Comparison of ENCODE assay signal across 9 mouse cellular contexts in the genomic region with DNA sequence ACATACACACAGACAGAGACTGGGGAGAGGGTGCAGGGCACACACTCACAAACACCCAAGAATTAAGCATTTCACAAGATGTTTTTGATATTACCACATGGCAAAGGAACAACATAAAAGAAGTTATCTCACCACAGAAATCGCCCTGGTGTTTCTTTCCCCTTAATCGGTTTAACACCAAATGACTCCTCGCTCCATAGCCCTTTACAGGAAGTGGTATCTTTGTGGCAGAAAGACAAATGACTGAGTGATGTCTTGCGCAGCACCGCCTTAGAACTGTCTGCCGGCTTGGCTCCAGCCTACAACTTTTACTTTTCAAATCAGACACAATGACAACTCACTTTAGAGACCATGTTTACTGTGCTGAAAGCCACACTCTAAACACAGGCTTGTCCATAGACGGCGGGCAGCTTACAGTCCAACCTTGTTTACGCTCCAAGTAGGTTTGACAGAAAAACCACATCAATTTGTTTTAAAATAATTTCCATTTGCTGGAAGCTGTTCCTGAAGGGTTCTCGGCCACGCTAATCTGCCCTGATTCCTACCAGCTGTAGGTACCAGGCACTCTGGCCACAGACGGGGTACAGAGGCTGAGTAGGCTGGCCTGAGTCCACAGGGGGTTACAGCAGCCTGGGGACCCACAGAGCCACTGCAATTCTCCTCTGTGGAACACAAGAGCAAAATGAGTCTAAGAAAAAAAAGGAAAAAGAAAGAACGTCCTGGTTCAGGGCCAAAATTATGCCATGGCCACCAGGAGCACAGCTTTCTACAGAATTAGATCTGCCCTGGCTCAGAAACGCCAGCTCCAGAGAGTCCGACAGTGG. TPM values are rescaled to one million over a fixed set of nuclear protein-coding genes. Genes with fewer than 3 reads are reported as not detected.
DNase-seq lines count a peak whose midpoint lies in the region; ATAC-seq and TF ChIP-seq lines count a peak whose summit lies in the region.
"Had no signal": no experiment of that assay in that cellular context is flagged by ENCODE, and none has a peak within 500 bp of the region (broad histone marks: within the 10 kb centered on the region; RNA-seq: fewer than 3 reads in every experiment).

No protein-coding gene starts in this region.

- ATAC-seq in embryonic facial prominence, embryonic 11.5 days (replicated peaks; ENCODE audit: insufficient number of reproducible peaks, low FRiP score, low TSS enrichment, low read depth): no peak

- TF ChIP-seq CTCF in kidney, adult 2 months (conservative IDR thresholded peaks at IDR 0.05; ENCODE audit: insufficient read depth, insufficient read length, low read depth, low read length): no peak

- 0 out of 2 replicates have a peak overlapping the region, but pooled peaks have one; percentile 4 for H3K27ac ChIP-seq in embryonic facial prominence, embryonic 11.5 days (replicated peaks; ENCODE audit: low read depth, low read length)
- H3K27ac ChIP-seq in embryonic facial prominence, embryonic 10.5 days (replicated peaks): no peak overlapping the region
- H3K27ac ChIP-seq in kidney, adult 2 months (ENCODE audit: insufficient read depth, low read depth, low read length): no peak overlapping the region

- no peaks in the 10 kb centered on the region for H3K27me3 ChIP-seq in embryonic facial prominence, embryonic 11.5 days (ENCODE audit: control insufficient read depth, insufficient read depth, low read length)
- peaks cover 8% of the 10 kb centered on the region; the same call in 1 of the 2 replicates for H3K27me3 ChIP-seq in embryonic facial prominence, embryonic 10.5 days (replicated peaks; ENCODE audit: low read depth, poor library complexity, severe bottlenecking)
- peaks cover 63% of the 10 kb centered on the region for H3K27me3 ChIP-seq in megakaryocyte, embryonic 14.5 days (replicated peaks)
- no peaks in the 10 kb centered on the region for H3K27me3 ChIP-seq in kidney, adult 2 months (replicated peaks; ENCODE audit: control insufficient read depth, insufficient read depth, low read length)

- H3K4me1 ChIP-seq in embryonic facial prominence, embryonic 11.5 days (ENCODE audit: control insufficient read depth, insufficient read depth, low read length): peaks cover 3% of the 10 kb centered on the region
- H3K4me1 ChIP-seq in embryonic facial prominence, embryonic 10.5 days: peaks cover 89% of the 10 kb centered on the region
- H3K4me1 ChIP-seq in megakaryocyte, embryonic 14.5 days: peaks cover 15% of the 10 kb centered on the region
- H3K4me1 ChIP-seq in kidney, adult 2 months (ENCODE audit: control insufficient read depth, insufficient read depth, low read length): peaks cover 36% of the 10 kb centered on the region

- no peaks in the 10 kb centered on the region for H3K9me3 ChIP-seq in embryonic facial prominence, embryonic 11.5 days (replicated peaks; ENCODE audit: control insufficient read depth, low read length)
- no peaks in the 10 kb centered on the region for H3K9me3 ChIP-seq in embryonic facial prominence, embryonic 10.5 days
- H3K9me3 ChIP-seq in megakaryocyte, embryonic 14.5 days: no peaks in the 10 kb centered on the region

- H3K36me3 ChIP-seq in embryonic facial prominence, embryonic 11.5 days (replicated peaks; ENCODE audit: control insufficient read depth, insufficient read depth, low read depth, low read length): no peaks in the 10 kb centered on the region
- peaks cover 3% of the 10 kb centered on the region; the same call in 1 of the 2 replicates for H3K36me3 ChIP-seq in embryonic facial prominence, embryonic 10.5 days (replicated peaks)
- H3K36me3 ChIP-seq in megakaryocyte, embryonic 14.5 days (replicated peaks; ENCODE audit: low read length): no peaks in the 10 kb centered on the region
- H3K36me3 ChIP-seq in kidney, adult 2 months (ENCODE audit: control insufficient read depth, insufficient read depth, low read length): no peaks in the 10 kb centered on the region

- H3K9ac ChIP-seq in embryonic facial prominence, embryonic 11.5 days (replicated peaks; ENCODE audit: low read length): no peak overlapping the region

- no peak overlapping the region for H3K4me3 ChIP-seq in embryonic facial prominence, embryonic 11.5 days (ENCODE audit: low read depth, low read length)
- H3K4me3 ChIP-seq in embryonic facial prominence, embryonic 10.5 days: no peak overlapping the region
- peak overlapping the region; percentile 84 for H3K4me3 ChIP-seq in megakaryocyte, embryonic 14.5 days (replicated peaks)
- no peak overlapping the region for H3K4me3 ChIP-seq in kidney, adult 2 months (ENCODE audit: insufficient read depth, low read depth, low read length)

- intact Hi-C loops in gastrocnemius, postnatal 36 days (cut with DNase I): no loop called here

- no peak overlapping the region for H3K4me2 ChIP-seq in embryonic facial prominence, embryonic 11.5 days (ENCODE audit: low read depth, low read length)

- 52% methylated on average over 15 of the region's 15 CpGs for WGBS in embryonic facial prominence, embryonic 11.5 days
- WGBS in embryonic facial prominence, embryonic 10.5 days: 59% methylated on average over 15 of the region's 15 CpGs
- WGBS in kidney, adult 2 months: 61% methylated on average over 15 of the region's 15 CpGs

- no peak for TF ChIP-seq POLR2A in kidney, adult 2 months (IDR thresholded peaks at IDR 0.05; ENCODE audit: low read depth, low read length)

- DNase-seq in embryonic facial prominence, embryonic 11.5 days (ENCODE audit: low spot score): peak; percentile 51
- no peak for DNase-seq in embryonic facial prominence, embryonic 10.5 days (ENCODE audit: low spot score)
- DNase-seq in 416B (ENCODE audit: low read depth): peak; percentile 84
- peak; percentile 78 for DNase-seq in fibroblast of lung, adult 2 months (ENCODE audit: low read depth)
- no peak for DNase-seq in embryo, embryonic 9.5 days (ENCODE audit: extremely low spot score)
- DNase-seq in kidney, adult 2 months: no peak
- DNase-seq in gastrocnemius, postnatal 36 days: no peak
- DNase-seq: kidney, adult 18-20 months had no signal

RNA-seq across cellular contexts. Expression of gene Lrig1, which starts 18.3 kb away (rescaled TPM):
- 15.1 and 17.2 TPM in 2 replicates for polyA plus RNA-seq in embryonic facial prominence, embryonic 11.5 days (2014; fragmentation: Nextera tagmentation; extraction: Ambion mirVana)
- 11.7 and 11.8 TPM in 2 replicates for polyA plus RNA-seq in embryonic facial prominence, embryonic 10.5 days (2016; fragmentation: Nextera tagmentation; extraction: Ambion mirVana)
- 0.06 TPM in 1 of 2 replicates, not detected in the other for polyA plus RNA-seq in megakaryocyte, embryonic 14.5 days (2012; ENCODE audit: insufficient read depth, low replicate concordance)
- 12.1 and 14.1 TPM in 2 replicates for polyA plus RNA-seq in kidney, adult 2 months (2012; rRNA removed)
- 10 to 100 TPM; 49.2 to 51.2 TPM for total RNA-seq in gastrocnemius, postnatal 36 days (2021)

Comparison
In these comparisons a context has a peak if more than half of its experiments do, and no peak if none do; other contexts are left out.
1. DNase-seq: peak in embryonic facial prominence, embryonic 11.5 days (single experiment), 416B (single experiment) and fibroblast of lung, adult 2 months (single experiment); none in embryonic facial prominence, embryonic 10.5 days (single experiment), embryo, embryonic 9.5 days (single experiment), kidney, adult 2 months (single experiment) and gastrocnemius, postnatal 36 days (0 of 2).
2. RNA of gene Lrig1, which starts 18.3 kb away (polyA plus RNA-seq): 15.1 to 17.2 TPM in embryonic facial prominence, embryonic 11.5 days, 12.1 to 14.1 TPM in kidney, adult 2 months and 11.7 to 11.8 TPM in embryonic facial prominence, embryonic 10.5 days; 0.06 TPM in megakaryocyte, embryonic 14.5 days; every median in the first group is over 10 times any median in the second.